Mouse (Mus musculus) ES-Bruce4 (cell line): ENCODE data around the gene Gm10644. TPM values are rescaled to one million over a fixed set of nuclear protein-coding genes. Genes with fewer than 3 reads are reported as not detected.

Source experiments
- H3K27ac ChIP-seq: 2 replicates; pipeline ENCODE4 v1.5.1; 2012; ENCODE audit warnings: low read length, inconsistent platforms; ENCODE audit not compliant: insufficient read depth
- H3K27me3 ChIP-seq: 2 replicates; pipeline ENCODE4 v1.6.1; 2012; ENCODE audit warnings: mild to moderate bottlenecking, low read length, inconsistent platforms; ENCODE audit not compliant: control insufficient read depth, poor library complexity, insufficient read depth, severe bottlenecking
- H3K36me3 ChIP-seq: 2 replicates; pipeline ENCODE4 v1.6.1; 2012; ENCODE audit warnings: inconsistent platforms, mild to moderate bottlenecking, low read length, moderate library complexity; ENCODE audit not compliant: control insufficient read depth, poor library complexity, insufficient read depth, severe bottlenecking
- H3K4me1 ChIP-seq: one replicate; pipeline ENCODE4 v1.8.1; 2011; ENCODE audit warnings: low read length; ENCODE audit not compliant: control insufficient read depth, insufficient read depth
- H3K4me3 ChIP-seq: 2 replicates; pipeline ENCODE4 v1.5.1; 2011; ENCODE audit warnings: low read depth, mild to moderate bottlenecking, low read length
- H3K9ac ChIP-seq: 2 replicates; pipeline ENCODE4 v1.6.1; 2012; ENCODE audit warnings: low read depth, mild to moderate bottlenecking, inconsistent platforms; ENCODE audit not compliant: poor library complexity, severe bottlenecking
- H3K9me3 ChIP-seq: replicated peaks from 2 replicates; pipeline ENCODE4 v1.6.1; 2012; ENCODE audit warnings: mild to moderate bottlenecking, low read length, inconsistent platforms; ENCODE audit not compliant: control insufficient read depth, poor library complexity, insufficient read depth, severe bottlenecking
- CTCF ChIP-seq: IDR thresholded peaks from one replicate; pipeline ENCODE4 v1.8.1; 2011; ENCODE audit warnings: low read depth, low read length
- EP300 ChIP-seq: IDR thresholded peaks from 2 replicates; pipeline ENCODE4 v1.6.1; 2011; ENCODE audit warnings: low read depth, low read length; ENCODE audit not compliant: insufficient read depth
- POLR2A ChIP-seq: IDR thresholded peaks from one replicate; pipeline ENCODE4 v1.8.1; 2011; ENCODE audit warnings: low read length; ENCODE audit not compliant: insufficient read depth
- polyA plus RNA-seq: library from polyadenylated mRNA; stranded (reverse); fragments of >200 nt; gene quantifications from 2 replicates; pipeline ENCODE4 v1.2.4, GENCODE M21; 2011; ENCODE audit warnings: low read depth; ENCODE audit not compliant: missing spikeins, insufficient read depth, insufficient read length

Gm10644 gene
- polyA plus RNA-seq, 1 experiment = 0.78 TPM

- H3K27me3 ChIP-seq = no peaks in the 10 kb centered on the region
- TF ChIP-seq EP300 = no peak
- TF ChIP-seq POLR2A = no peak
- no peak for TF ChIP-seq CTCF
- peak overlapping the region; percentile 79 for H3K4me3 ChIP-seq
- peak overlapping the region; percentile 97 for H3K9ac ChIP-seq
- 0 out of 2 replicates have a peak, but pooled peaks cover under 1% of the 10 kb centered on the region for H3K36me3 ChIP-seq
- H3K27ac ChIP-seq = no peak overlapping the region
- H3K9me3 ChIP-seq = no peaks in the 10 kb centered on the region
- H3K4me1 ChIP-seq = peaks cover 6% of the 10 kb centered on the region
Observed at GRCm38 (mm10) chr8:83900266-83900956, 54.6 kb downstream of the Gm10644 start.

GRCm38 (mm10) chr8:83899363-83900252, 55.4 kb downstream of the Gm10644 start, which contains the start of gene Adgrl1:
Gene Adgrl1, plus strand, starts transcription at chr8:83900105.
- H3K27me3 ChIP-seq = no peaks in the 10 kb centered on the region
- peak within 1 kb of the TSS; percentile 97 for H3K9ac ChIP-seq
- no peaks in the 10 kb centered on the region for H3K36me3 ChIP-seq
- no peaks in the 10 kb centered on the region for H3K9me3 ChIP-seq
- no peak within 1 kb of the TSS for H3K27ac ChIP-seq
- H3K4me1 ChIP-seq = peaks cover 6% of the 10 kb centered on the region
- peak; percentile 81; the same call in 1 of the 2 replicates for TF ChIP-seq EP300
- no peak for TF ChIP-seq POLR2A
- peak within 1 kb of the TSS; percentile 79 for H3K4me3 ChIP-seq

- no peaks in the 10 kb centered on the region for H3K27me3 ChIP-seq
- H3K9ac ChIP-seq = peak overlapping the region; percentile 97
- no peak overlapping the region for H3K27ac ChIP-seq
- H3K36me3 ChIP-seq = no peaks in the 10 kb centered on the region
- TF ChIP-seq CTCF (no peak), POLR2A (no peak), EP300 (no peak)
- H3K4me1 ChIP-seq = peaks cover 6% of the 10 kb centered on the region
- no peaks in the 10 kb centered on the region for H3K9me3 ChIP-seq
- H3K4me3 ChIP-seq = peak overlapping the region; percentile 79
Observed at GRCm38 (mm10) chr8:83898985-83899362, 56.0 kb downstream of the Gm10644 start.

GRCm38 (mm10) chr8:83898456-83898855, 56.5 kb downstream of the Gm10644 start:
- no peaks in the 10 kb centered on the region for H3K27me3 ChIP-seq
- H3K4me3 ChIP-seq = no peak overlapping the region
- H3K27ac ChIP-seq = no peak overlapping the region
- H3K36me3 ChIP-seq = no peaks in the 10 kb centered on the region
- TF ChIP-seq CTCF (no peak), EP300 (no peak), POLR2A (no peak)
- H3K9ac ChIP-seq = peak overlapping the region; percentile 97
- H3K9me3 ChIP-seq = no peaks in the 10 kb centered on the region
- peaks cover 4% of the 10 kb centered on the region for H3K4me1 ChIP-seq

- Histone ChIP-seq H3K27ac (no peak overlapping the region), H3K4me1 (peaks cover under 1% of the 10 kb centered on the region), H3K9ac (peak overlapping the region; percentile 32), H3K27me3 (no peaks in the 10 kb centered on the region), H3K9me3 (no peaks in the 10 kb centered on the region), H3K36me3 (no peaks in the 10 kb centered on the region), H3K4me3 (peak overlapping the region; percentile 44)
- TF ChIP-seq CTCF = peak; percentile 52
- no peak for TF ChIP-seq POLR2A
Observed at GRCm38 (mm10) chr8:83897211-83897610, 57.8 kb downstream of the Gm10644 start.

GRCm38 (mm10) chr8:83896461-83896860, 58.5 kb downstream of the Gm10644 start:
- H3K4me1 ChIP-seq = no peaks in the 10 kb centered on the region
- no peaks in the 10 kb centered on the region for H3K36me3 ChIP-seq
- TF ChIP-seq EP300 (no peak), CTCF (no peak), POLR2A (no peak)
- H3K27me3 ChIP-seq = no peaks in the 10 kb centered on the region
- no peak overlapping the region for H3K4me3 ChIP-seq
- H3K9ac ChIP-seq = no peak overlapping the region
- H3K27ac ChIP-seq = no peak overlapping the region
- no peaks in the 10 kb centered on the region for H3K9me3 ChIP-seq
